Comparison of ENCODE assay signal across 8 mouse cellular contexts in the genomic region with DNA sequence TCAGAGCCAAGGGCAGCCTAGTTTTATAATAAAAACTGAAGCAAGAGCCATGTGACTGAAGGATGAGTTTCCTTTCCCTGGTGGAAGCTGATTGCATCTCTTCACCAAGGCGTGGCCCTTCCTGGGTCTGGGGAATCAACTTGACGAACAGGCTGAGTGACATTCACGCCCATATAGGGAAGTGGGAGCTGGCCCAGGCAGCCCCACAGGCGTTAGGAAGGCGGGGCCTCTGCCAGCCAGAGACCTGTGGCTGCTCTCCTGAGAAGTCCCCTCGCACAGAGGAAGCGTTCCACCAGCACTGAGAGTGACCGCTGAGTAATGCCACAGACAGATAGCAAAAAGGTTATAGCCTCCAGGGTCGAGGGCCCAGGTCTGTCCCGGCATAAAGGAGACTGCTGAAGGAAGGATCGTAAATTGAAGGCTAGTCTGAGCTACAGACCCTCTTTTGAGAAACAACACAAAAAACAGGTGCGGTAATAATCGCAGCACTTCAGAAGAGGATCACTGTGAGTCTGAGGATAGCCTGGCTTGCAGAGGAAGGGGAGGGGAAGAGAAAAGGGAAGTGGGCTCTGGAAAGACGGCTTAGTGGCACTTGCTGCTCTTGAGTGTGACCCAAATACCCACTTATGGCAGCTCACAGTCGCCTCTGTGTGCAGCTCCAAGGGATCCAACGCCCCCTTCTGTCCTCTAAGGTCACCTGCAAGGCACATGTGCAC. TPM values are rescaled to one million over a fixed set of nuclear protein-coding genes. Genes with fewer than 3 reads are reported as not detected.
A peak's percentile ranks its signal among the peaks of the same experiment; 100 is the strongest.
DNase-seq lines count a peak whose midpoint lies in the region; ATAC-seq and TF ChIP-seq lines count a peak whose summit lies in the region.

No protein-coding gene starts in this region.

- peak overlapping the region; percentile 39 for H3K4me3 ChIP-seq in forebrain, embryonic 10.5 days
- no peak overlapping the region for H3K4me3 ChIP-seq in forebrain, embryonic 16.5 days (replicated peaks; ENCODE audit: low read length)
- H3K4me3 ChIP-seq in brown adipose tissue, adult 24 weeks (ENCODE audit: insufficient read depth, low read depth, low read length) = peak overlapping the region; percentile 39
- H3K4me3 ChIP-seq in forebrain, postnatal 0 days (ENCODE audit: low read depth, low read length) = no peak overlapping the region
- no peak overlapping the region for H3K4me3 ChIP-seq in hindbrain, embryonic 13.5 days
- H3K4me3 ChIP-seq in liver, adult 2 months (ENCODE audit: insufficient read depth, low read depth, low read length) = no peak overlapping the region
- peak overlapping the region; percentile 41 for H3K4me3 ChIP-seq in stomach, embryonic 16.5 days (replicated peaks; ENCODE audit: low read length)

- DNase-seq in forebrain, embryonic 10.5 days (ENCODE audit: extremely low spot score, low spot score) = peak; percentile 35
- no peak for DNase-seq in forebrain, postnatal 0 days
- peak; percentile 61 for DNase-seq in liver, adult 2 months (ENCODE audit: extremely low read depth, low read depth, low spot score)
- DNase-seq in monocyte, adult 2 months (ENCODE audit: low read depth in 1 of 2, low spot score in 2 of 2) = peak; percentile 78 to 84

- H3K4me1 ChIP-seq in forebrain, embryonic 10.5 days = peaks cover 18% of the 10 kb centered on the region
- H3K4me1 ChIP-seq in forebrain, embryonic 16.5 days (replicated peaks; ENCODE audit: control insufficient read depth, insufficient read depth, low read length) = peaks cover 4% of the 10 kb centered on the region
- peaks cover 4% of the 10 kb centered on the region for H3K4me1 ChIP-seq in brown adipose tissue, adult 24 weeks (ENCODE audit: control insufficient read depth, insufficient read depth, insufficient read length, low read length)
- no peaks in the 10 kb centered on the region for H3K4me1 ChIP-seq in forebrain, postnatal 0 days (ENCODE audit: insufficient read depth)
- H3K4me1 ChIP-seq in hindbrain, embryonic 13.5 days (replicated peaks) = peaks cover 10% of the 10 kb centered on the region; the same call in 1 of the 2 replicates
- H3K4me1 ChIP-seq in liver, adult 2 months (ENCODE audit: control insufficient read depth, insufficient read depth, low read length) = peaks cover 4% of the 10 kb centered on the region
- 0 out of 2 replicates have a peak, but pooled peaks cover 4% of the 10 kb centered on the region for H3K4me1 ChIP-seq in stomach, embryonic 16.5 days (ENCODE audit: control insufficient read depth, insufficient read depth, low read length)

- no peaks in the 10 kb centered on the region for H3K9me3 ChIP-seq in forebrain, embryonic 10.5 days
- no peaks in the 10 kb centered on the region for H3K9me3 ChIP-seq in forebrain, embryonic 16.5 days (ENCODE audit: control insufficient read depth, low read length)
- H3K9me3 ChIP-seq in forebrain, postnatal 0 days (ENCODE audit: low read length) = no peaks in the 10 kb centered on the region
- no peaks in the 10 kb centered on the region for H3K9me3 ChIP-seq in hindbrain, embryonic 13.5 days
- H3K9me3 ChIP-seq in stomach, embryonic 16.5 days (replicated peaks; ENCODE audit: control insufficient read depth, low read length) = no peaks in the 10 kb centered on the region

- peak; percentile 58 for TF ChIP-seq CTCF in forebrain, postnatal 0 days (IDR thresholded peaks at IDR 0.05; ENCODE audit: low read depth)
- peak; percentile 85 for TF ChIP-seq CTCF in liver, adult 2 months (IDR thresholded peaks at IDR 0.05; ENCODE audit: low read depth, low read length)

- no peak overlapping the region for H3K9ac ChIP-seq in forebrain, embryonic 16.5 days (replicated peaks; ENCODE audit: low read depth, low read length)
- no peak overlapping the region for H3K9ac ChIP-seq in forebrain, postnatal 0 days
- no peak overlapping the region for H3K9ac ChIP-seq in hindbrain, embryonic 13.5 days
- peak overlapping the region; percentile 26; the same call in 1 of the 2 replicates for H3K9ac ChIP-seq in liver, adult 2 months (ENCODE audit: low read depth, low read length)
- peak overlapping the region; percentile 72 for H3K9ac ChIP-seq in stomach, embryonic 16.5 days (ENCODE audit: low read length)

- WGBS in forebrain, embryonic 10.5 days = 5% methylated on average over 16 of the region's 16 CpGs
- WGBS in forebrain, embryonic 16.5 days = 5% methylated on average over 16 of the region's 16 CpGs
- WGBS in forebrain, postnatal 0 days = 7% methylated on average over 16 of the region's 16 CpGs
- WGBS in hindbrain, embryonic 13.5 days = 4% methylated on average over 16 of the region's 16 CpGs
- WGBS in liver, adult 2 months = 25% methylated on average over 16 of the region's 16 CpGs
- WGBS in stomach, embryonic 16.5 days = 2% methylated on average over 16 of the region's 16 CpGs

- H3K36me3 ChIP-seq in forebrain, embryonic 10.5 days (replicated peaks) = no peaks in the 10 kb centered on the region
- no peaks in the 10 kb centered on the region for H3K36me3 ChIP-seq in forebrain, embryonic 16.5 days (ENCODE audit: control insufficient read depth, insufficient read depth)
- no peaks in the 10 kb centered on the region for H3K36me3 ChIP-seq in forebrain, postnatal 0 days (ENCODE audit: insufficient read depth)
- H3K36me3 ChIP-seq in hindbrain, embryonic 13.5 days = no peaks in the 10 kb centered on the region
- H3K36me3 ChIP-seq in liver, adult 2 months (ENCODE audit: control insufficient read depth, insufficient read depth, low read length) = no peaks in the 10 kb centered on the region
- no peaks in the 10 kb centered on the region for H3K36me3 ChIP-seq in stomach, embryonic 16.5 days (ENCODE audit: control insufficient read depth, insufficient read depth, low read length)

- TF ChIP-seq POLR2A in liver, adult 2 months (IDR thresholded peaks at IDR 0.05; ENCODE audit: extremely low read depth, insufficient read depth, low read length) = no peak

- no peak for ATAC-seq in forebrain, embryonic 16.5 days
- ATAC-seq in forebrain, postnatal 0 days = peak; percentile 54; the same call in 1 of the 2 replicates
- ATAC-seq in hindbrain, embryonic 13.5 days (ENCODE audit: low FRiP score) = 0 out of 2 replicates have a peak, but pooled peaks have one; percentile 24
- peak; percentile 56 for ATAC-seq in stomach, embryonic 16.5 days (ENCODE audit: insufficient read depth, low FRiP score)

- no peak overlapping the region for H3K4me2 ChIP-seq in forebrain, embryonic 16.5 days (ENCODE audit: low read length)
- no peak overlapping the region for H3K4me2 ChIP-seq in forebrain, postnatal 0 days (ENCODE audit: low read depth)
- H3K4me2 ChIP-seq in hindbrain, embryonic 13.5 days = peak overlapping the region; percentile 31
- peak overlapping the region; percentile 70 for H3K4me2 ChIP-seq in stomach, embryonic 16.5 days (ENCODE audit: low read depth, low read length)

- H3K79me2 ChIP-seq in liver, adult 2 months (ENCODE audit: control insufficient read depth, insufficient read depth, low read length) = no peaks in the 10 kb centered on the region

- H3K27ac ChIP-seq in forebrain, embryonic 10.5 days = peak overlapping the region; percentile 63
- no peak overlapping the region for H3K27ac ChIP-seq in forebrain, embryonic 16.5 days (ENCODE audit: low read length)
- peak overlapping the region; percentile 84 for H3K27ac ChIP-seq in brown adipose tissue, adult 24 weeks (replicated peaks; ENCODE audit: low read depth, low read length)
- H3K27ac ChIP-seq in forebrain, postnatal 0 days (ENCODE audit: low read depth, low read length) = no peak overlapping the region
- no peak overlapping the region for H3K27ac ChIP-seq in hindbrain, embryonic 13.5 days
- H3K27ac ChIP-seq in liver, adult 2 months (replicated peaks; ENCODE audit: insufficient read depth, low read depth, low read length) = peak overlapping the region; percentile 36
- peak overlapping the region; percentile 96 for H3K27ac ChIP-seq in stomach, embryonic 16.5 days (ENCODE audit: low read length)

- H3K27me3 ChIP-seq in forebrain, embryonic 10.5 days (ENCODE audit: poor library complexity, severe bottlenecking) = no peaks in the 10 kb centered on the region
- H3K27me3 ChIP-seq in forebrain, embryonic 16.5 days (replicated peaks; ENCODE audit: control insufficient read depth, insufficient read depth, low read length) = no peaks in the 10 kb centered on the region
- no peaks in the 10 kb centered on the region for H3K27me3 ChIP-seq in forebrain, postnatal 0 days (ENCODE audit: insufficient read depth, low read length)
- H3K27me3 ChIP-seq in hindbrain, embryonic 13.5 days = no peaks in the 10 kb centered on the region
- no peaks in the 10 kb centered on the region for H3K27me3 ChIP-seq in liver, adult 2 months (ENCODE audit: control insufficient read depth, insufficient read depth, low read length)
- H3K27me3 ChIP-seq in stomach, embryonic 16.5 days (ENCODE audit: control insufficient read depth, insufficient read depth, low read length) = no peaks in the 10 kb centered on the region

RNA-seq across cellular contexts. Expression of gene Gatad2a, which starts 5.2 kb away (rescaled TPM):
- 51.7 and 57.1 TPM in 2 replicates for polyA plus RNA-seq in forebrain, embryonic 10.5 days (2016; fragmentation: Nextera tagmentation; extraction: Ambion mirVana)
- 22.6 and 23.5 TPM in 2 replicates for polyA plus RNA-seq in forebrain, embryonic 16.5 days (2015; fragmentation: Nextera tagmentation; extraction: Ambion mirVana)
- polyA plus RNA-seq in brown adipose tissue, adult 24 weeks (2012; ENCODE audit: insufficient read depth, insufficient read length, missing spikeins) = 33.7 and 35.6 TPM in 2 replicates
- 22.9 and 27.8 TPM in 2 replicates for total RNA-seq in forebrain, postnatal 0 days (2014; rRNA removed)
- 21.7 and 24.9 TPM in 2 replicates for polyA plus RNA-seq in forebrain, postnatal 0 days (2015; fragmentation: Nextera tagmentation; extraction: Ambion mirVana)
- polyA plus RNA-seq in hindbrain, embryonic 13.5 days (2015; fragmentation: Nextera tagmentation; extraction: Ambion mirVana) = 25.0 and 26.6 TPM in 2 replicates
- total RNA-seq in liver, adult 2 months (2014; rRNA removed) = 11.2 and 16.8 TPM in 2 replicates
- polyA plus RNA-seq in liver, adult 2 months (2012; rRNA removed) = 35.0 and 35.5 TPM in 2 replicates
- polyA plus RNA-seq in stomach, embryonic 16.5 days (2015; fragmentation: Nextera tagmentation; extraction: Ambion mirVana) = 29.7 and 32.3 TPM in 2 replicates

RNA-seq across cellular contexts. Expression of gene Mau2, which starts 41.2 kb away (rescaled TPM):
- 54.5 and 58.6 TPM in 2 replicates for polyA plus RNA-seq in forebrain, embryonic 10.5 days (2016; fragmentation: Nextera tagmentation; extraction: Ambion mirVana)
- polyA plus RNA-seq in forebrain, embryonic 16.5 days (2015; fragmentation: Nextera tagmentation; extraction: Ambion mirVana) = 85.6 and 93.5 TPM in 2 replicates
- polyA plus RNA-seq in brown adipose tissue, adult 24 weeks (2012; ENCODE audit: insufficient read depth, insufficient read length, missing spikeins) = 12.3 and 16.4 TPM in 2 replicates
- 137 and 142 TPM in 2 replicates for total RNA-seq in forebrain, postnatal 0 days (2014; rRNA removed)
- polyA plus RNA-seq in forebrain, postnatal 0 days (2015; fragmentation: Nextera tagmentation; extraction: Ambion mirVana) = 46.6 and 56.2 TPM in 2 replicates
- polyA plus RNA-seq in hindbrain, embryonic 13.5 days (2015; fragmentation: Nextera tagmentation; extraction: Ambion mirVana) = 72.0 and 80.7 TPM in 2 replicates
- total RNA-seq in liver, adult 2 months (2014; rRNA removed) = 18.0 and 24.4 TPM in 2 replicates
- polyA plus RNA-seq in liver, adult 2 months (2012; rRNA removed) = 30.1 and 40.5 TPM in 2 replicates
- 46.1 and 46.7 TPM in 2 replicates for polyA plus RNA-seq in stomach, embryonic 16.5 days (2015; fragmentation: Nextera tagmentation; extraction: Ambion mirVana)

RNA-seq across cellular contexts. Expression of gene Sugp1, which starts 41.3 kb away (rescaled TPM):
- 53.4 and 55.3 TPM in 2 replicates for polyA plus RNA-seq in forebrain, embryonic 10.5 days (2016; fragmentation: Nextera tagmentation; extraction: Ambion mirVana)
- 59.2 and 67.5 TPM in 2 replicates for polyA plus RNA-seq in forebrain, embryonic 16.5 days (2015; fragmentation: Nextera tagmentation; extraction: Ambion mirVana)
- polyA plus RNA-seq in brown adipose tissue, adult 24 weeks (2012; ENCODE audit: insufficient read depth, insufficient read length, missing spikeins) = 7.6 and 9.0 TPM in 2 replicates
- 19.9 and 20.9 TPM in 2 replicates for total RNA-seq in forebrain, postnatal 0 days (2014; rRNA removed)
- 41.8 and 46.1 TPM in 2 replicates for polyA plus RNA-seq in forebrain, postnatal 0 days (2015; fragmentation: Nextera tagmentation; extraction: Ambion mirVana)
- polyA plus RNA-seq in hindbrain, embryonic 13.5 days (2015; fragmentation: Nextera tagmentation; extraction: Ambion mirVana) = 61.0 and 68.6 TPM in 2 replicates
- 5.1 and 5.6 TPM in 2 replicates for total RNA-seq in liver, adult 2 months (2014; rRNA removed)
- 5.1 and 5.3 TPM in 2 replicates for polyA plus RNA-seq in liver, adult 2 months (2012; rRNA removed)
- polyA plus RNA-seq in stomach, embryonic 16.5 days (2015; fragmentation: Nextera tagmentation; extraction: Ambion mirVana) = 39.1 and 42.0 TPM in 2 replicates

Comparison
In these comparisons a context has a peak if more than half of its experiments do, and no peak if none do; other contexts are left out.
1. H3K27ac ChIP-seq: peak in forebrain, embryonic 10.5 days (single experiment), brown adipose tissue, adult 24 weeks (single experiment), liver, adult 2 months (single experiment) and stomach, embryonic 16.5 days (single experiment); none in forebrain, embryonic 16.5 days (single experiment), forebrain, postnatal 0 days (single experiment) and hindbrain, embryonic 13.5 days (single experiment).
2. H3K4me3 ChIP-seq: peak in forebrain, embryonic 10.5 days (single experiment), brown adipose tissue, adult 24 weeks (single experiment) and stomach, embryonic 16.5 days (single experiment); none in forebrain, embryonic 16.5 days (single experiment), forebrain, postnatal 0 days (single experiment), hindbrain, embryonic 13.5 days (single experiment) and liver, adult 2 months (single experiment).
3. H3K4me2 ChIP-seq: peak in hindbrain, embryonic 13.5 days (single experiment) and stomach, embryonic 16.5 days (single experiment); none in forebrain, embryonic 16.5 days (single experiment) and forebrain, postnatal 0 days (single experiment).
4. H3K9ac ChIP-seq: peak in liver, adult 2 months (single experiment) and stomach, embryonic 16.5 days (single experiment); none in forebrain, embryonic 16.5 days (single experiment), forebrain, postnatal 0 days (single experiment) and hindbrain, embryonic 13.5 days (single experiment).